Mouse (Mus musculus) heart, adult 2 months (tissue): ENCODE results near the gene Ezh1.

ENCODE experiments used
- CTCF ChIP-seq: fragments of 200-600 bp; IDR thresholded peaks from 2 replicates; pipeline ENCODE4 v1.8.1; 2022; ENCODE audit warnings: antibody characterized with exemption, mild to moderate bottlenecking, moderate library complexity
- EP300 ChIP-seq: fragments of 200-500 bp; IDR thresholded peaks from 2 replicates; pipeline ENCODE4 v1.6.1; 2011; ENCODE audit warnings: low read depth, low read length, control low read depth; ENCODE audit not compliant: insufficient read depth
- POLR2A ChIP-seq: fragments of 200-500 bp; IDR thresholded peaks from 2 replicates; pipeline ENCODE4 v1.6.1; 2011; ENCODE audit warnings: mild to moderate bottlenecking, low read depth, low read length, control low read depth; ENCODE audit not compliant: insufficient read depth

GRCm38 (mm10) chr11:101196175-101196574, 30.1 kb downstream of the Ezh1 start:
- no peak for TF ChIP-seq CTCF
- TF ChIP-seq POLR2A, result no peak
- TF ChIP-seq EP300, result no peak
